Comparison of ENCODE assay signal across 12 mouse cellular contexts in genomic region chr10:15392027-15392816, GRCm38 (mm10).
DNase-seq lines count a peak whose midpoint lies in the region; ATAC-seq lines count a peak whose summit lies in the region.
"Had no signal": no experiment of that assay in that cellular context is flagged by ENCODE, and none has a peak within 500 bp of the region (broad histone marks: within the 10 kb centered on the region; RNA-seq: fewer than 3 reads in every experiment).

No protein-coding gene starts in this region.

- H3K36me3 ChIP-seq in forebrain, embryonic 15.5 days, result no peaks in the 10 kb centered on the region
- no peaks in the 10 kb centered on the region for H3K36me3 ChIP-seq in forebrain, embryonic 12.5 days (replicated peaks)
- H3K36me3 ChIP-seq in midbrain, embryonic 14.5 days (ENCODE audit: control insufficient read depth, insufficient read depth, low read length), result no peaks in the 10 kb centered on the region
- H3K36me3 ChIP-seq in midbrain, embryonic 15.5 days (replicated peaks), result no peaks in the 10 kb centered on the region
- no peaks in the 10 kb centered on the region for H3K36me3 ChIP-seq in kidney, embryonic 16.5 days (ENCODE audit: insufficient read depth, low read length)
- H3K36me3 ChIP-seq: heart, embryonic 15.5 days had no signal

- ATAC-seq in forebrain, embryonic 15.5 days (replicated peaks), result peak; percentile 75
- ATAC-seq in forebrain, embryonic 12.5 days (ENCODE audit: low FRiP score), result no peak
- ATAC-seq in midbrain, embryonic 14.5 days (ENCODE audit: low FRiP score, low TSS enrichment), result no peak
- ATAC-seq in midbrain, embryonic 15.5 days (replicated peaks), result no peak
- peak; percentile 69; the same call in 1 of the 2 replicates for ATAC-seq in kidney, embryonic 16.5 days (ENCODE audit: low FRiP score, low TSS enrichment)
- ATAC-seq: liver, postnatal 0 days had no signal

- H3K4me3 ChIP-seq in forebrain, embryonic 15.5 days, result no peak overlapping the region
- no peak overlapping the region for H3K4me3 ChIP-seq in forebrain, embryonic 12.5 days (replicated peaks)
- no peak overlapping the region for H3K4me3 ChIP-seq in midbrain, embryonic 14.5 days (replicated peaks; ENCODE audit: low read depth, low read length)
- H3K4me3 ChIP-seq in midbrain, embryonic 15.5 days, result no peak overlapping the region
- no peak overlapping the region for H3K4me3 ChIP-seq in kidney, embryonic 16.5 days (ENCODE audit: low read length)
- H3K4me3 ChIP-seq: heart, embryonic 15.5 days had no signal

- no peak overlapping the region for H3K9ac ChIP-seq in forebrain, embryonic 15.5 days (replicated peaks)
- H3K9ac ChIP-seq in forebrain, embryonic 12.5 days, result no peak overlapping the region
- H3K9ac ChIP-seq in midbrain, embryonic 14.5 days (replicated peaks; ENCODE audit: low read length), result no peak overlapping the region
- H3K9ac ChIP-seq in midbrain, embryonic 15.5 days, result no peak overlapping the region
- no peak overlapping the region for H3K9ac ChIP-seq in kidney, embryonic 16.5 days (replicated peaks; ENCODE audit: low read length)
- H3K9ac ChIP-seq: heart, embryonic 15.5 days; liver, postnatal 0 days had no signal

- DNase-seq in midbrain, embryonic 14.5 days, result peak; percentile 5
- peak; percentile 10 for DNase-seq in retina, postnatal 1 day
- no peak for DNase-seq in embryo, embryonic 10 days (ENCODE audit: low spot score)
- no peak for DNase-seq in layer of hippocampus, postnatal 14 days (ENCODE audit: low spot score in 2 of 2)
- DNase-seq: adrenal gland, postnatal 25 days; liver, postnatal 0 days had no signal

- H3K4me1 ChIP-seq in forebrain, embryonic 15.5 days, result no peaks in the 10 kb centered on the region
- no peaks in the 10 kb centered on the region for H3K4me1 ChIP-seq in forebrain, embryonic 12.5 days
- no peaks in the 10 kb centered on the region for H3K4me1 ChIP-seq in midbrain, embryonic 14.5 days (ENCODE audit: control insufficient read depth, insufficient read depth, low read length)
- 0 out of 2 replicates have a peak, but pooled peaks cover 2% of the 10 kb centered on the region for H3K4me1 ChIP-seq in midbrain, embryonic 15.5 days
- no peaks in the 10 kb centered on the region for H3K4me1 ChIP-seq in kidney, embryonic 16.5 days (ENCODE audit: insufficient read depth, low read length)
- H3K4me1 ChIP-seq: heart, embryonic 15.5 days had no signal

- 61% methylated on average over 5 of the region's 5 CpGs for WGBS in forebrain, embryonic 15.5 days
- 76% methylated on average over 5 of the region's 5 CpGs for WGBS in forebrain, embryonic 12.5 days
- WGBS in midbrain, embryonic 14.5 days, result 76% methylated on average over 5 of the region's 5 CpGs
- WGBS in midbrain, embryonic 15.5 days, result 68% methylated on average over 5 of the region's 5 CpGs
- 45% methylated on average over 5 of the region's 5 CpGs for WGBS in kidney, embryonic 16.5 days

- no peak overlapping the region for H3K4me2 ChIP-seq in forebrain, embryonic 15.5 days (replicated peaks)
- H3K4me2 ChIP-seq in forebrain, embryonic 12.5 days, result no peak overlapping the region
- no peak overlapping the region for H3K4me2 ChIP-seq in midbrain, embryonic 14.5 days (ENCODE audit: low read length)
- H3K4me2 ChIP-seq in midbrain, embryonic 15.5 days, result no peak overlapping the region
- H3K4me2 ChIP-seq in kidney, embryonic 16.5 days (replicated peaks; ENCODE audit: low read depth, low read length), result no peak overlapping the region
- H3K4me2 ChIP-seq: heart, embryonic 15.5 days had no signal

- no peaks in the 10 kb centered on the region for H3K9me3 ChIP-seq in forebrain, embryonic 15.5 days
- no peaks in the 10 kb centered on the region for H3K9me3 ChIP-seq in forebrain, embryonic 12.5 days
- H3K9me3 ChIP-seq in midbrain, embryonic 14.5 days (ENCODE audit: control insufficient read depth, low read length), result no peaks in the 10 kb centered on the region
- H3K9me3 ChIP-seq in midbrain, embryonic 15.5 days, result no peaks in the 10 kb centered on the region
- no peaks in the 10 kb centered on the region for H3K9me3 ChIP-seq in kidney, embryonic 16.5 days (ENCODE audit: low read length)
- H3K9me3 ChIP-seq: heart, embryonic 15.5 days had no signal

- no peaks in the 10 kb centered on the region for H3K27me3 ChIP-seq in forebrain, embryonic 15.5 days
- H3K27me3 ChIP-seq in forebrain, embryonic 12.5 days, result no peaks in the 10 kb centered on the region
- H3K27me3 ChIP-seq in midbrain, embryonic 14.5 days (ENCODE audit: control insufficient read depth, insufficient read depth, low read length), result no peaks in the 10 kb centered on the region
- no peaks in the 10 kb centered on the region for H3K27me3 ChIP-seq in midbrain, embryonic 15.5 days (replicated peaks)
- H3K27me3 ChIP-seq in kidney, embryonic 16.5 days (ENCODE audit: insufficient read depth, low read length), result no peaks in the 10 kb centered on the region
- H3K27me3 ChIP-seq: CH12.LX; heart, embryonic 15.5 days had no signal

- H3K27ac ChIP-seq in forebrain, embryonic 15.5 days (replicated peaks), result no peak overlapping the region; the same call in 1 of the 2 replicates
- no peak overlapping the region for H3K27ac ChIP-seq in forebrain, embryonic 12.5 days
- no peak overlapping the region for H3K27ac ChIP-seq in midbrain, embryonic 14.5 days (replicated peaks; ENCODE audit: low read depth, low read length)
- no peak overlapping the region for H3K27ac ChIP-seq in midbrain, embryonic 15.5 days
- H3K27ac ChIP-seq in kidney, embryonic 16.5 days (ENCODE audit: low read length), result no peak overlapping the region
- H3K27ac ChIP-seq: heart, embryonic 15.5 days had no signal

Comparison
In these comparisons a context has a peak if more than half of its experiments do, and no peak if none do; other contexts are left out.
1. ATAC-seq: peak in forebrain, embryonic 15.5 days (single experiment) and kidney, embryonic 16.5 days (single experiment); none in forebrain, embryonic 12.5 days (single experiment), midbrain, embryonic 14.5 days (single experiment) and midbrain, embryonic 15.5 days (single experiment).
2. DNase-seq: peak in midbrain, embryonic 14.5 days (single experiment) and retina, postnatal 1 day (single experiment); none in embryo, embryonic 10 days (single experiment) and layer of hippocampus, postnatal 14 days (0 of 2).